Mouse (Mus musculus) common myeloid progenitor, adult 5-6 weeks (primary cell): ENCODE data around the gene Arrdc4. TPM values are rescaled to one million over a fixed set of nuclear protein-coding genes. Genes with fewer than 3 reads are reported as not detected.
A peak's percentile ranks its signal among the peaks of the same experiment; 100 is the strongest.

Experiments used
- ATAC-seq: replicated peaks from 2 replicates; pipeline ENCODE4 v1.8.0; 2016; ENCODE audit warnings: low read depth, mild to moderate bottlenecking, moderate TSS enrichment, inconsistent platforms; ENCODE audit not compliant: poor library complexity, severe bottlenecking
- total RNA-seq: library from RNA; stranded (forward); fragments of 200-1000, 187-1606 nt; gene quantifications from 2 replicates; pipeline ENCODE4 v1.2.3, GENCODE M21; 2017

Arrdc4 gene
- 4.4 and 5.2 TPM in 2 replicates for total RNA-seq

DNA sequence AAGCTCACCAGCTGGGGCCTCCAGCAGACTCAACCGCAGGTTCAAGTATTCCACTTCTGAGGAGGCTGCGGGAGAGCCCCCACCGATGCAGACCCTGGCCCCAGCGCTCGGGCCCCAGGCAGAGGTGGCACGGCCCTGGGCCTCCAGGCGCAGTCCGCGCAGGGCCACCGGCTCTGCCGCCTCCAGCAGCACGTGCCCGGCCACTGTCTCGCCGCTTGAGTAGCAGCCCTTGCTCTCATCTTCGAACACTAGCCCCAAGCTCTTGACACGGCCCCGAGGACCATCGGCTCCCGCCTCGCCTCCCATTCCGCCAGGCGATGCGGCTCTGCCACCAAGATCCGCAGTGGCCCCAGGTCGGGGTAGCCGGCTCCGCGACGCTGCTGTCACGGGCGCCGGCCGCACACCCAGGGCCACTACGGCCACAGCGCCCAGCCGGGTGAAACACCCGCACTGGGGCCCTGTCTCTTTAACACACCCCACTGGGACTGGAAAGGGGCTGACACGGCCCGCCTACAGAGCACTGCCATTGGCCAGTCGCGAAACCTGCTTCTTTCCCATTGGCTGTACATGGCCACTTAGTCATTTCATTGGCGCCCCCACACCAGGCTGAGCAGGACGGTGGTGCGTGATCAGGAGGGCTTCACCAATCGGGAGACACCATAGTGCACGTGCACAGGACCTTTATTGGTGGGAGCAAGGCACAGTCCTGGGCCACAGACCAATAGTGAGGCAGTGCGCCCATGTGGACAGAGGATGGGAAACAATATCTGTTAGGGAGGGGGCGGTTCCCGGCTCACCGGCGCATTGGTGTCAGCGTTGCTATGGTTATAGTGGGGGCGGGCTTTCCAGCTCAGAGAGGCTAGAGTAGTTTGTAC, at the start of gene Arrdc4:
TSS of gene Arrdc4 (minus strand) at position 481 of the 875 bp plus-strand sequence.
- peak; percentile 97 for ATAC-seq

DNA sequence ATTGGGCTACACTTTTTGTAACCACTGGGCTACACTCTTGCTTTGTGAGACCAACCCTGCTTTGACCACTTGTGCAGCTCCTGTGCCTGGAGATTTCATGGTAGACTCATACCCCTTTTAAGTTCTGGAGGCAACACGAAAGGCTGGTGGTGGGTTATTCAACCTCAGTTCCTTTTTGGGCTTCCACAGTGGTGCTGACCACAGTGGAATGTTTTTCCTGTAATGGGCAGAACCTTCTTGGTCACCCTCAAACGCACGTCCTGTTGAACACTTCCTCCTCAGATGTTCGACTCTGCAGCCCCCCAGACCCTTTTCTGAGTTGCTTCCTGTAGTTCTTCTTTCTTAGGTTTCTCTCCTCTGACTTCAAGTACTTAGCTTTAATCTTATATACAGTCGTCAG, 46.5 kb upstream of the Arrdc4 start:
- peak; percentile 90 for ATAC-seq

DNA sequence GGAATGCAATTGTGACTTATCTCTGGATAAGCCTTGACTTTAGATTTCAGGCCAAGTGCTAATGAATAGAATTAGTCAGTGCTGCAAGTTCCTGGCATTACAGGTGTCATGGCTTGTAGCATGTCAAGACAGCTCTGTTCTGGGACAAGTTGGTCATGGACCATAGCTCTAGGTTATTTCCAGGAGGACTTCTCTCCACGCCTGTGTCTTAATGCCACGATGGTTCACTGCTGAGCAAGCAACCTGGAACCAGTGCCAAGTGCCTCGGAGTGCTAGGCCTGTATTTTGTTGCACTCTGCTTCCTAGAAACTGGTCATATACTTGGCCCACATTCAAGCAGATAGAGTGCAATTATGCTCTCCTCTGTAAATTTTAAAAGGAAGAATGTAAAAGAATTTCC, 39.7 kb upstream of the Arrdc4 start:
- no peak for ATAC-seq

DNA sequence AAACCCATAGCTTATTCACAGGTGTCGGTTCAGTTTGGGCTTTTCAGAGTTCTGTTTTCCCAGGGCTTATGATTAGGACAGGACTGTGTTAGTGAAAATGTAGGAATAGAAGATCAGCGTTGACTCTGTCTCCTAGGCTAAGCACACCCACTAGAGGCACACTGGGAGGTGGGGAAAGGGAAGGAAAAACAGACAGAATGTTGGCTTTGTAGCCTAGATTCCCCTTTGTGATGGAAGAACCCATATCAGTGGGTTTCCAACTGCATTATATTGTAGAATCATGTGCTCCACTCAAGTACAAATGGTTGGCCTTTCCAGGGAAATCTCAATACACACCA, 22.7 kb upstream of the Arrdc4 start:
- no peak for ATAC-seq

DNA sequence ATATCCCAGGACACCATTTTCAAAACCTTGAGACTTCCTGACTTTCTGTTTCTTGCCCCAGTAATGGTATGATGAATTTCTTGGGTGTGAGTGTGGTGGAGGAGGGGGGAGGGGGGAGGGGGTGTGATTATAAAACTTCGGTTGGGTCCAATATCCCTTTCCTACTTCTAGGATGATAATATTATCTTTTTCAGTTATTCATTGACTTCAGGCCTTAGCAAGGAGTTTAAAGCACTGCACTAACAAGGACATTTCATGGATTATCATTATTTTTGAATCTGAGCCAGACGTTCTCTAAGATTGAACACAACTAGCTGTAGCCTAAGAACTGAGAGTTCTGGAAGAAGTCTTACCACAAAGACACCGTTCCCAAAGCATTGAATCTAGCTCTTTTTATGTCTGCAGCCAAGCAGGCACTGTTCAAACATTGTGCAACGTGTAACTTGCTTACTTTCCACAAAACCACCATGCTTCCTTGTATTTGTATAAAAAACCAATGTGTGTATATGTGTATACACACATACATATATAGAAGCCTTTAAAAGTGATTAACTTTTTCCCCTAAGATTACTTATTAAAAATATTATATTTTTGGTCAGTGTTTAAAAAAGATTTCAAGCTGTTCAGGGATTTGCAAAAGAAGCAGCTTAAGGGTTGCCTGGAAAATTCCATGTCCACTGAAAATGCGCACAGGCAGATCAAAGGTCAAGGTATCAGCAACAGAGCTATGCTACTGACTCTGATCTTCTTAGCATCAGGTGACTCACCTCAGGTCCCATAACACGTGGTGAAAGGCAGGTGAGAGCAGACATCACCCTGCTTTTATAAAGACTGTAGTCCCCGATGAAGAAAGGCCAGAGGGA, 22.1 kb upstream of the Arrdc4 start:
- no peak for ATAC-seq

DNA sequence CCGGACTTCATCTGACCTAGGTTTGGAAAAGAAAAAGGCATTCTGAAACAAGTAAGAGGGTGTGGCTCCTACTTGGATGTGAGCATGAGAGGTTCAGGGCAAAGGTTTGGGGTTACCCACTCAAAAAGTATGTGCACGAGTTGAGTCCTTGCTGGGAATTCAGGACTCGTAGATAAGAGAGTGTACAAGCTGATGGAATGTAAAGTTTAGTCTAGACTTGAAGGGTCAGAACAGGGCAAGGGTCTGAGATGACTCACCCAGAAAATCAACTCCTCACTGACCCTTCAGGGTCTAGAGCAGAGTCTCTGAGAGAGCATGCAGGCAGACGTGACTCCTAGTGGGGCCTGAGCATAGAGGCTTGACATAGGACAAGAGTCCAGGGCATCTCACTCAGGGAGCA, 16.9 kb upstream of the Arrdc4 start:
- no peak for ATAC-seq

DNA sequence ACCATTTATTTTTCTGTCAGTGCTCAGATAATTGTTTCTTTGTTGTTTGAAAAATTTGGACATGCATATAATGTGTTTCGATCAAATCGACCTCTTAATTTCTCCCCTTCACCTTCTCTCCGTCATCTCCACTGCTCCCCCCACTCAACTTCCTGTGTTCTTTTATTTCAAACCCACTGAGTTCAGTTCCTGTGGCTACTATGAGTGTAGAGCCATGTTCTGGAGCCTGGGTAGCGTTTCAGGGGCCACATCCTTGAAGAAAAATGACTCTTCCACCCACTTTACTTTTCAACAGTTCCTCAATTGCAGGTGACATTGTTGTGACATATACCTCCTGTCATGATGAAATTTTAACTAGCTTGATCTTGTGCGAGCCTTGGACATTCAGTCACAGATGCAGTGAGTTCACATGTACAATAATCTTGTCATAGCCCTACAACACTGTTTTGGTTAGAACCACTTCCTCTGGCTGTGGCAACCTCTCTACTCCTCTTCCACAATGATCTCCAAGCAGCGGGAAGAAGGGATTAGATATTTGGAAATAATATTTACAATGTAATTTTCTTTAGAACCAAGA, 10.2 kb upstream of the Arrdc4 start:
- ATAC-seq, result peak; percentile 36; the same call in 1 of the 2 replicates

DNA sequence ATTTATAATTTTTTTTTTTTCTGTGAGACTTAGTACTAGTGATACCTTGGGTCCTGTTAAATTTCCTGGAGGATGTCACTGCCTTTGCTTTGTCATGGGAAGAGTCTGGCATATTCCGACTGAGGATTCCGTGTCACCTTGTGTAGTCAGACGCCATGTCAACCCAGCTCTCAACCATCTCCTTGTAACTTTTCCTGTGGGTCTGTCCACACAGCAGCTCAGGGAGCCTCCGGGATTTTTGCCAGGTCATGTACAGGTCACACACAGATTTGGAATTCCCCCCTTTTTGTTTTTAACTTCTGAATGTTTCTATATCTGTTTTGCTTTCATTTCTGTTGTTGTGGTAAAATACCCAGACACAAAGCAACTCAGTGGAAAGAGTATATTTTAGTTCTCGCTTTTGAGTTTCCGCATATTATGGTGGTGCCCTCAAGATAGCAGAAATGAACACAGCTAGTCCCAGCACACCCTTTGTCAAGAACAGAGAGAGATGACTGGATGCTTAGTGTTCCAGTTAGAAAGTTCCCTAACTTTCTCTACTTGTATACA, 7.7 kb upstream of the Arrdc4 start:
- ATAC-seq, result no peak

DNA sequence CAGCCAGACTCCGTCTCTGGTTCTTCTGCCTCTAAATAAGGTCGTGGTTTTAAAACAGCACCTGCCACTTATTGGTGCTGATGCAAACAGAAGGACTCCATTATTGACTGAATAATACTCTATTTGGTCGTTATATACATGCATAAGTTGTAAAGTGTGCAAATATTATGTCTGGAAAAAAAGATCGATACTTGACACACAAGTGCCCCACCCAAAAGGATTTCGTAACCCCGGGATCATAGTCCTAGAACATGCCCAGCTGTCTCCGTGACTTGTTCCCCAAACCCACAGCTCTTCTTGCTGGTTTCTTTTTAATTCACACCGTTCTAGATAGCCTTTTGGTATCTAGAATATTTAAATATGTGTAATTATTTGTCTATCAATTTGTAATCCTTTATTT, 878 bp upstream of the Arrdc4 start:
- ATAC-seq, result no peak

DNA sequence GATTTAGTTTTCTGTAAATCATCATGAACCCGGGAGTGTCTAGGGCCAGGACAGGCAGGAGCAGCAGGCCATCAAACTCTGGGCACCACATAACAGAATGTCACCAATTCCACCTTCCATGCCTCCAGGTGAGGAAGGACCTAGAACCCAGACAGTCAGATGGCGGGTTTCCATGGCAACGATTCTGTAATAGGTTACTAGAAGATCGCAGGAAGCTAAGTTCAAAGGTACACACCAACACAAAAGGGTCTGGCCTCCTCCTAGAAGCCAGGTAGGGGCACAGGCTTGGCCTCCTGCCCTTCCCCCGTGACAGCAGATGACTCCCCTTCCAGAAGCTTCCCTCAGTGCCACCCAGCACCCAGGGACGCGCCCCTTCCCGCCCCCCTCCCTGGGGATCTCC, 680 bp downstream of the Arrdc4 start:
- ATAC-seq, result no peak

DNA sequence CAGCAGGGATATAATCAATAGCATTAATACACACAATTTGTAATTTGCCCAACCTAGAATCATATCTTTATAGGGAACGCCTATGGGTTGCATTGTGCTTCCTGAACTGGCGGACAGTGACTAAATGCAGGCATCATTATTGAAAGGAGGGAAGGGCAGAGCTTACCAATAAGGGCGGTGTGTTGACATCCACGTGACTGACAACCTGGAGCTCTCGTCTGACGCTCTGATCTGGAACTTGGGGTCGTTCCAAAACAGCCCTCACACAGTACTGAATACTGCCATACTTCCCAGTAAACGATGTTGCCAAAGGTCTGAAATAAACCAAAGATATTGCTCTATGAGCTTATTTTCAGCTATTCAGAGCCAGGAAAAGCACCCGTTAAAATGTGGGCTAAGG, 4.4 kb downstream of the Arrdc4 start:
- ATAC-seq, result no peak

DNA sequence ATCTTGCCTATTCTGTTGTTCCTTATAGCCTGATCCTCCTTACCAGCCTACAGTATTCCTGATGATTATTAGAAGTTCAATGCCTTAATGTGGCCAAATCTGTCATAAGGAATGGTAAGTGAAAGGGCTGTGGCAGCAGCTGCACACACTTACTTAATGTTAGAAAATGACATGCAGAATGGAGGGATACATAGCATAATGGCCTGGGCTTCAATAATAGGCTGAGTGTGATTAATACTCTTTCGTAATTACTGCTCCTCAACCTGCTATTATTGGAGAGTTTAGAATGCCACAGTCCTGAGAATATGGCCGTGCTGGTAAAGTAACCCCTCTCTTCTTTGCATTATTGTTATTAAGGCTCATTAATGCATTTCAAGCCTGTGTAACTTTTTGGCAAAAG, 4.8 kb downstream of the Arrdc4 start:
- ATAC-seq, result no peak

DNA sequence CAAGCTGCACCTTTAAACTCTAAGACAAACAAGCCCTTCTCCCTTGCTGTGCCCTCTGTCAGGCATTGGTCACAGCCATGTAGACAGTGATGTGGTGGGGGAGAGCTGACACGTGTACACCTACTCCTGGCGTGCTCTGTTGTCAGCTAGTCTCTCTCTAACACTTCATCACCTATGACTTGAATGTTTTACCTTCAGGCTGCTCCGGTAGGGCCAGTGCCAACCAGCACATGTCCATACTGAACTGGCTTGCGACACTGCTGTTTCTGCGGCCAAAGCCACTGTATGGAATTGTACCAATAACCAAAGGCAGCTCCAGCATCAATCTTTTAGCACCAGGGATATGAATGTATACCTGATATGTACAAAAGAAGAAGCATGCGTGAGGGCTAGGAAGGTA, 8.3 kb downstream of the Arrdc4 start:
- no peak for ATAC-seq

DNA sequence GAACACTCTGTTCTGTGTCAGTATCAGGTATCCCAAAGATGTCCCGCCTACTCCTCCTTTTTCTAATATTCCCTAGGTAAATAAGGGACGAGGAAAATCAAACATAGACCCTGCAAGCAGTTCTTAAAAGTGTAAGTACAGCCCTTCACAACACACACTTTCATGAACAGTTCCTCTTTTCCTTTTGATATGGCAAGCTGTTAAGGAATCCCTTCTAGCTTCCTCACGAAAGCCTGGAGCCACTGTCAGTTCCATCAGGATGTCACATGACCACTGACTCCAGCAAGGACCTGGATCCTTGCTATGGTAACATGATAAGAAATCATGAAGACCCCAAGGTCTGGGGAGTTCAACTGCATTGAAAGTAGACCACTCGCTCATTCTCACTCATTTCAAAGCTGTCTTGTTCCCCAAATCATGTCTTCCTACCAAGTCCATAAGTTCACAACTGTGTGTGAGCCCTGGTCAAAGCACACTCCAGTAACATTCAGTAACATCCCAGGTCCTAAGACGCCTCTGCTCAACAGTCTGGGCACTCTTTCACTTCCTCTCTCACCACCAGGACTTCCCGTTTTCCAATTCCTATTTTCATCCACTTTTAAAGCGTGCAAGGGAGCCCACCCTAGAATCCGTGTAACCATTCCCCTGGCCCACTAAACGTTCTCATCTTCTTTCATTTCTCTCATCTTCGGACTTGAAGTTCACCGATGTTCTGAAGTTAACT, 10.2 kb downstream of the Arrdc4 start:
- ATAC-seq, result peak; percentile 94

DNA sequence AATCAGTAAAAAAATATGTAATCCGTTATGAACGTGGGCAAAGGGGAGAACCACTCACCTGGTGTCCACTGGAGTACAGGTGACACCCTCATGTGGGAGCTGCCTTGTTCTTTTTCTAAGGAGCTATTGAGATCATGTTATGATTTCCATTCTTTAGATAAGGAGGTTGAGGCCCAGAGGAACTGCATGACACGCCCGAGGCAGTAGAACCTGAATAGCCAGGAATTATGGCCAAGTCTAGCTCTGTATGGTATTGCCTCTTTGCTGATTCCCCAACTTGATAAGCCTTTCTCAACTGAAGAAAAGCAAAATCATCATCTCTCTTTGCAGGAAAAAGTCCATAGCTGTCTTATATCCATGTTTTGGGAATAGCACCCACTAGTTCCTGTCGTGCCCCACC, 22.7 kb downstream of the Arrdc4 start:
- ATAC-seq, result no peak

DNA sequence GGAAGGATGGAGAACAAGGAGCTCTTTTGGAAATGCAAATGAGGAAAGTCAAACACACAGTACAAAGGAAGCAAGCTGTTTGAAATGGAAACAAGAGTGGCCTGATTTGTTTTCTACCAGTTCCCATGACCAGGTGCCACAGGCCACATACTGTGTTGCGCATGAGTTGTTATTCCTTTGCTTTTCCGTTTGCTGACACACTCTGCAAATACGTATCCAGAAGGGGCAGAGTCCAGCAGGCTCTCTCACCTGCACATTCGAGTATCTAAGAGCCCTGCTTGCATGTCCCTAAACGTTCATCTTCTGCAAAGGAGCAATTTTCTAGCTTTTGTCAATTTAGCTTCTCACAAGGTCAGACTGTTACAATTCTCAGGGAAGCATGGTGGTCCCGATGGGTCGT, 24.3 kb downstream of the Arrdc4 start:
- no peak for ATAC-seq

DNA sequence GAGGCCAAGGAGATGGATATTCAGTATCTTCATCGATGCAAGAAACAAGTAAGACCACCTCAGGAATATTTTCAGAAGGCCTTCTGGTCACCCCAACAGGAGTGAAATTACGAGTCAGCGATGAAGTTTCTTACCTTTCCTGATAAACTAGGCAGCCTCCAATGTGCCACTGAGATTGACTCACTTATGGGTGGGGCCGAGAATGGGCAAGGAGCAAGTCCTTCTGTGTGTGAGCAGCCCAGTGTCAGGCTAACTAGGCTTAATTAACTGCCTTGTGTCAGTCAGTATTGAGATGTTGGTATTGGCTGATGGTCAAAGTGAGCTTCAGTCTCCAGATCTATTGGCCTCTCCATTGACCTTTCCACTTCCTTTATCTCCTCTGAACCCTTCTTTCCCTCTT, 27.5 kb downstream of the Arrdc4 start:
- no peak for ATAC-seq

DNA sequence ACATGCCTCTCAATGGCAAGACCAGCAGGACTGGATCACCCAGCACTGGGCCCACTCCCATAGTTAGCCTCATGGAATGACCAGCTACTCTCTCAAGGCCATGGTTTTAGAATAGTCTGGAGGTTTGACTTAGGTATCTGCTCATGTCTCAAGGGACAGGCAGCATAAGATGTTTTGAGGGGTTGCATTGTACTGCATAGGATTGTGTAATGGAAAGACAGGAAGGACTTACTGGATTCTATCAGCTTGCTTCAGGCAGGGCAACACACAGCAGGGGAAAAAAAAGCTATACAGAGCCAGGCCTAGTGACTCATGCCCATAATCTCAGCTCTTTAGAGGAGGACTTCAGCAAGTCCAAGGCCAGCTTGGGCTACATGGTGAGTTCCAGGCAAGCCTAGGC, 31.1 kb downstream of the Arrdc4 start:
- ATAC-seq, result no peak

DNA sequence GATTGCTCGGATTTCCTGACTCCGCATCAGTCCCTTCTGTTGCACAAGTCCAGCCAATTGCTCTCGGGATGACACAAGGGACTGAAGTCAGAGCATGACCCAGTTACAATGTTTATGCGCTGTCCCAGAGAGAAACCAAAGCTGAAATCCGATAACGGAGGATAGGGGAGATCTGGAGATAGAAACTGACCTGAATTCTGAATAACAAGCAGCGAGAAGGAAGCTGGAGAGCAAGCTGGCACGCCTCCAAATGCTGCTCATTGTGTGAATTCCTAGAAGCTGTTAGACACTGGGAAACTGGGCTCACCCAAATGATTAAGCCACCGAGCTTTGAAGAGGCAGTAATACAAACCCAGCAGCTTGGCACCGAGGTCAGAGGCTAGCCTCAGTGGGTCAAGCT, 31.5 kb downstream of the Arrdc4 start:
- no peak for ATAC-seq

DNA sequence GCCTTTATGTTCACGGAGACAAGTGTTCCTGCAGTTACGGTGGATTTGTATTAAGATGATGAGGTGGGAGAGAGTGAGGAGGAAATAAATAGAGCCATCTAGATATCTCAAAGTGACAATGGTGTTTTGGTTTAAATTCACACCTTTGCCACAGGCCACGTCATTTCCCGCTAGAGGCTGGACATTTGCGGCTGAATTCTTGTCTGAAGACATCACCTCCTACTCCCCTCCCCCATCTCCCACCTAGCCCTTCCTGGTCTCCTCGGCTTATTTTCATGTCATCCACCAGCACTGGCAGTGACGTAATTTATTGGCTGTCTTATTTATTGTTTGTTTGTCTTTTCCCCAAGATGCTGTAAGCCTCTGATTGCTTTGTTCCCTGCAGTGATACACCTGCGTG, 32.1 kb downstream of the Arrdc4 start:
- no peak for ATAC-seq
